Mouse (Mus musculus): ENCODE data around the gene Dennd1b.

DNA sequence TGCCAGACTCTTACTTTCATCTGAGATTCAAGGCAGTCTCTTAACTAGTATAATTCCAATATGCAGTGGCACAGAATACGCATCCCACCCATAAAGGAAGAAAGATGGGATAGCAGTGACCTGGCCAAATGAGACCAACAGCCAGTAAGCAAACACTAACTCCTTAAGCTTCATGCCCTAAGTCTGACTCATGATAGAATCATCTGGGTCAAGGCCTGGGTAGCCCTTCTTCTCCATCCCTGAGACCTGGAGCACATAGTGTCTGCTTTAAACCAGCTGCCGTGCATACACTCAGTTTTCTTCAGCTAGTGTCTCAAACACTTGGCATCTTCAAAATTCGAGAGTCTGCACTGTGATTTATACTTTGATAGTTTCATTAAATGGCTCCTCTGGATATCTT lies 183.1 kb downstream of the Dennd1b start:
- TF ChIP-seq CTCF (IDR thresholded peaks at IDR 0.05; ENCODE audit: low read depth) (no peak), EP300 (IDR thresholded peaks at IDR 0.05; ENCODE audit: low read depth) (no peak)
